Mouse (Mus musculus): Measurements from ENCODE around the gene Lix1. TPM values are rescaled to one million over a fixed set of nuclear protein-coding genes. Genes with fewer than 3 reads are reported as not detected.

The Lix1 gene
- polyA plus RNA-seq, 1 experiment, result not detected

- TF ChIP-seq GATA1 (IDR thresholded peaks at IDR 0.05; ENCODE audit: low read length) (no peak), TAL1 (IDR thresholded peaks at IDR 0.05; ENCODE audit: low read length) (no peak)
- H3K36me3 ChIP-seq (ENCODE audit: control insufficient read depth), result no peaks in the 10 kb centered on the region
- no peaks in the 10 kb centered on the region for H3K9me3 ChIP-seq (ENCODE audit: control insufficient read depth, low read length)
- H3K4me3 ChIP-seq (replicated peaks), result no peak overlapping the region
- H3K4me1 ChIP-seq (ENCODE audit: control insufficient read depth), result no peaks in the 10 kb centered on the region
- H3K27me3 ChIP-seq (ENCODE audit: control insufficient read depth), result no peaks in the 10 kb centered on the region
These were observed 31.2 kb downstream of the Lix1 start for GRCm38 (mm10) chr17:17433679-17434078.

GRCm38 (mm10) chr17:17438576-17439191 lies 36.2 kb downstream of the Lix1 start:
- H3K4me3 ChIP-seq (replicated peaks), result no peak overlapping the region
- TF ChIP-seq GATA1 (IDR thresholded peaks at IDR 0.05; ENCODE audit: low read length) (no peak), TAL1 (IDR thresholded peaks at IDR 0.05; ENCODE audit: low read length) (no peak)
- no peaks in the 10 kb centered on the region for H3K9me3 ChIP-seq (ENCODE audit: control insufficient read depth, low read length)
- H3K36me3 ChIP-seq (ENCODE audit: control insufficient read depth), result no peaks in the 10 kb centered on the region
- H3K27me3 ChIP-seq (ENCODE audit: control insufficient read depth), result no peaks in the 10 kb centered on the region
- no peaks in the 10 kb centered on the region for H3K4me1 ChIP-seq (ENCODE audit: control insufficient read depth)

- no peaks in the 10 kb centered on the region for H3K36me3 ChIP-seq (ENCODE audit: control insufficient read depth)
- H3K27me3 ChIP-seq (ENCODE audit: control insufficient read depth), result no peaks in the 10 kb centered on the region
- no peaks in the 10 kb centered on the region for H3K9me3 ChIP-seq (ENCODE audit: control insufficient read depth, low read length)
- H3K4me1 ChIP-seq (ENCODE audit: control insufficient read depth), result no peaks in the 10 kb centered on the region
- TF ChIP-seq GATA1 (IDR thresholded peaks at IDR 0.05; ENCODE audit: low read length) (no peak), TAL1 (IDR thresholded peaks at IDR 0.05; ENCODE audit: low read length) (no peak)
- no peak overlapping the region for H3K4me3 ChIP-seq (replicated peaks)
These were observed 39.5 kb downstream of the Lix1 start for GRCm38 (mm10) chr17:17441876-17442498.

DNA sequence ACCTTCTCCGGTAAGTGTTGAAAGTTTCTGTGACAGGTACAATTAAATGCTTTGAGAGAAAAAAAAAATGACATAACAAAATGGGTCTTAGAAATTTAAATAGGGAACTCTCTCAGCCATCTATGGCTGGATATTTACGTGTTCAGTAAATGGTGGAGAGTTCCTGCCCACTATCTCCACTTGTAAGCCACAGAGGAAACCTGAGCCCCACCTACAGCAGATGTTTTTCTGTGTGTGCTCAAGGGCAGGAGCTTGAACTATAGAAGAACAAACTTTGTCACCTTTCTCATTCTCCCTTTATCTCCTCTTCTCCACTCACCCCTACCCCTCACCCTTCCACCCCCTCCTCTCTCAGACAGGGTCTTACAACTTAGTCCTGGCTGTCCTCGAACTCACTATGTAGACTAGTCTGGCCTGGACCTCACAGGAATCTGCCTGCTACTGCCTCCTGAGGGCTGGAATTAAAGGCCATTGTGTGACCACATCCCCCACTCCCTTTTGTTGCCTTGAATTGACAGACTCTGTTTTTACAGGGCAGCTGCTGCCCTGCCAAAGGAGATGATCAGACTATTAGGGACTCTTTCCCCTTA lies 41.9 kb downstream of the Lix1 start:
- Histone ChIP-seq H3K36me3 (ENCODE audit: control insufficient read depth) (no peaks in the 10 kb centered on the region), H3K4me3 (replicated peaks) (no peak overlapping the region), H3K4me1 (ENCODE audit: control insufficient read depth) (no peaks in the 10 kb centered on the region), H3K9me3 (ENCODE audit: control insufficient read depth, low read length) (no peaks in the 10 kb centered on the region), H3K27me3 (ENCODE audit: control insufficient read depth) (peaks cover 6% of the 10 kb centered on the region)
- no peak for TF ChIP-seq TAL1 (IDR thresholded peaks at IDR 0.05; ENCODE audit: low read length)
- TF ChIP-seq GATA1 (IDR thresholded peaks at IDR 0.05; ENCODE audit: low read length), result no peak

GRCm38 (mm10) chr17:17446683-17447082 lies 44.2 kb downstream of the Lix1 start:
- peaks cover 6% of the 10 kb centered on the region for H3K27me3 ChIP-seq (ENCODE audit: control insufficient read depth)
- H3K9me3 ChIP-seq (ENCODE audit: control insufficient read depth, low read length), result no peaks in the 10 kb centered on the region

GRCm38 (mm10) chr17:17447821-17448220 lies 45.3 kb downstream of the Lix1 start:
- H3K4me1 ChIP-seq (ENCODE audit: control insufficient read depth), result no peaks in the 10 kb centered on the region
- no peak for TF ChIP-seq GATA1 (IDR thresholded peaks at IDR 0.05; ENCODE audit: low read length)
- TF ChIP-seq TAL1 (IDR thresholded peaks at IDR 0.05; ENCODE audit: low read length), result no peak
- H3K9me3 ChIP-seq (ENCODE audit: control insufficient read depth, low read length), result no peaks in the 10 kb centered on the region
- peaks cover 6% of the 10 kb centered on the region for H3K27me3 ChIP-seq (ENCODE audit: control insufficient read depth)
- H3K4me3 ChIP-seq (replicated peaks), result no peak overlapping the region
- H3K36me3 ChIP-seq (ENCODE audit: control insufficient read depth), result no peaks in the 10 kb centered on the region

More at GRCm38 (mm10) chr17:17446683-17447082, 44.2 kb downstream of the Lix1 start:
- Histone ChIP-seq H3K36me3 (ENCODE audit: control insufficient read depth) (no peaks in the 10 kb centered on the region), H3K4me1 (ENCODE audit: control insufficient read depth) (no peaks in the 10 kb centered on the region), H3K4me3 (replicated peaks) (no peak overlapping the region)
- TF ChIP-seq GATA1 (IDR thresholded peaks at IDR 0.05; ENCODE audit: low read length), result no peak
- no peak for TF ChIP-seq TAL1 (IDR thresholded peaks at IDR 0.05; ENCODE audit: low read length)

GRCm38 (mm10) chr17:17448737-17449440 lies 46.4 kb downstream of the Lix1 start:
- Histone ChIP-seq H3K4me3 (replicated peaks) (no peak overlapping the region), H3K4me1 (ENCODE audit: control insufficient read depth) (no peaks in the 10 kb centered on the region), H3K9me3 (ENCODE audit: control insufficient read depth, low read length) (no peaks in the 10 kb centered on the region), H3K36me3 (ENCODE audit: control insufficient read depth) (no peaks in the 10 kb centered on the region), H3K27me3 (ENCODE audit: control insufficient read depth) (peaks cover 6% of the 10 kb centered on the region)
- TF ChIP-seq GATA1 (IDR thresholded peaks at IDR 0.05; ENCODE audit: low read length) (no peak), TAL1 (IDR thresholded peaks at IDR 0.05; ENCODE audit: low read length) (no peak)

DNA sequence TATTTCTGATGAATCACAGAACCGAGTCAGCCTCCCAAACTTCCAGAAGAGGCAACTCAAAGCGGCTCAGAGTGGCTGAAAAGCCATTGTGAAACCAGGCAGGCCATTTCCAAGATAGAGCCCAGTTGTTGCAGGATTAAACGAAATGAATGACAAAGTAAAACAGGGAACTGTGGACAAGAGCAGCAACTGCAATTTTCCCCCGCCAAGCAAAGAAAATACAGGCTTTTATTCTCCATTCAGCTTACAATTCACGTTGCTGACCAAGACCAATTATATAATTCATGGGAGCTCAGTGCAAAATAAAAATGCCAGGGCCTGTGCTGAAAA lies 46.9 kb downstream of the Lix1 start:
- no peak for TF ChIP-seq TAL1 (IDR thresholded peaks at IDR 0.05; ENCODE audit: low read length)
- no peak for TF ChIP-seq GATA1 (IDR thresholded peaks at IDR 0.05; ENCODE audit: low read length)
- Histone ChIP-seq H3K4me1 (ENCODE audit: control insufficient read depth) (no peaks in the 10 kb centered on the region), H3K27me3 (ENCODE audit: control insufficient read depth) (peaks cover 6% of the 10 kb centered on the region), H3K9me3 (ENCODE audit: control insufficient read depth, low read length) (no peaks in the 10 kb centered on the region), H3K36me3 (ENCODE audit: control insufficient read depth) (no peaks in the 10 kb centered on the region), H3K4me3 (replicated peaks) (no peak overlapping the region)

GRCm38 (mm10) chr17:17451102-17451501 lies 48.6 kb downstream of the Lix1 start:
- Histone ChIP-seq H3K4me1 (ENCODE audit: control insufficient read depth) (no peaks in the 10 kb centered on the region), H3K4me3 (replicated peaks) (no peak overlapping the region)

More at GRCm38 (mm10) chr17:17451102-17451501, 48.6 kb downstream of the Lix1 start:
- peaks cover 6% of the 10 kb centered on the region for H3K27me3 ChIP-seq (ENCODE audit: control insufficient read depth)
- TF ChIP-seq GATA1 (IDR thresholded peaks at IDR 0.05; ENCODE audit: low read length) (no peak), TAL1 (IDR thresholded peaks at IDR 0.05; ENCODE audit: low read length) (no peak)
- H3K9me3 ChIP-seq (ENCODE audit: control insufficient read depth, low read length), result no peaks in the 10 kb centered on the region
- H3K36me3 ChIP-seq (ENCODE audit: control insufficient read depth), result no peaks in the 10 kb centered on the region
